Mouse (Mus musculus): ENCODE data around the gene Necab3.

Gene Necab3

DNA sequence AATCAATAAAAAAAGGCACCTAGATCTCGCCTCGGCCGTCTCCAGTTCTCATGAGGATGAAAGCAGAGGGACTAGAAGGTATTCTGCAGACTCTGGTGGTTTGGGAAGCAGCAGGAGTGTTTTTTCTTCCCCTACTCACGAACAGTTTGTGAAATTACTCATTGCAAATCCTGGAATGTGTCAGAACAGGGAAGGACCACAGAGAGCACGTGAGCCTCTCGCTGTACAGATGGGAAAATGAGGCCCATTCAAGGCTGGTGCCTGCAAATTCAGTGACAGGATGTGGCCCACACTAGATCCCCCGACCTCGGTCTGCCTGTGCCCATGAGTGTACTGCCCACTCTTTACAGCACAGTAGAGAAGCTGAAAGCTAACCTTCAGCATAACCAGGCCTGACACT, 13.3 kb upstream of the Necab3 start:
- DNase-seq (ENCODE audit: low read depth) = no peak

DNA sequence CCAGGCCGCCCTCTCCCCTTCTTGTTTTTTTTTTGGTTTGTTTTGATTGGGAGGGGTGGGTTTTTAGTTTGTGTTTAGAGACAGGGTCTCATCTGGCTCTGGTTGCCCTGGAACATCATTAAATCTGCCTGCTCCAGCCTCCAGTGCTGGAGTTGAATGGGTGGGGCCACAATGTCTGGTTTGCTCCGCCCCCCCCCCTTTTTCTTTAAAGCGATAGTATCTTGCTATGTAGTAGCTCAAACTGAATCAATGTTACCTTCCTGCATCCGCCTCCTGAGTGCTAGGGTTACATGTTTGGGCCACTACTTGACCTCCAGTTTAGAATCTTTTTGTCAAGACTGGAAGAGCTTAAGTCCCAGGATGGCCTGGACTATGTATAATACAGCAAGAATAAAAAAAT, 12.6 kb upstream of the Necab3 start:
- DNase-seq (ENCODE audit: low read depth) = peak; percentile 18

DNA sequence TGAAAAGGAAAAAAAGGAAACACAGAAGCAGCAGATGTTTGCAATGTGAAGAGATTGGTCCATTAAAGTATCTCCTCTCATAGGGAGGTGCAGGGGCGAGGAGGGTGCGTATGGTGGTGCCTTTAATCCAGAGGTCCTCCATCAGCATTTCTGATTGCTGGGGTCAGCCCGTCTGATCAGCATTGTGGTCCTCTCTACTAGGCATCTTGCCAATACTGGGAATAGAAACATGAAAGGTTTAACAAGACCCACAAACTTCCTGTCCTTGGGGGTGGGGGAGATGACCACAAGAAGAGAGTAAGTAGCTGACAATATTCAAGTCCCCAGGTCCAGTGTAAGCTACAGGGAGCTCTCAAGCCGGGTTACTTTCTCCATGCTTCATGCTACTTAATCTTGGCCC, 12.0 kb upstream of the Necab3 start:
- DNase-seq (ENCODE audit: low read depth) = peak; percentile 26

GRCm38 (mm10) chr2:154569836-154570286, 11.2 kb upstream of the Necab3 start, which contains the start of gene E2f1:
Gene E2f1, minus strand, starts transcription at chr2:154569892.
- DNase-seq (ENCODE audit: low read depth) = peak; percentile 95

- DNase-seq (ENCODE audit: low read depth) = peak; percentile 73
These were observed 10.5 kb upstream of the Necab3 start for GRCm38 (mm10) chr2:154569071-154569748.

GRCm38 (mm10) chr2:154568329-154569070, 9.8 kb upstream of the Necab3 start:
- no peak for DNase-seq (ENCODE audit: low read depth)

DNA sequence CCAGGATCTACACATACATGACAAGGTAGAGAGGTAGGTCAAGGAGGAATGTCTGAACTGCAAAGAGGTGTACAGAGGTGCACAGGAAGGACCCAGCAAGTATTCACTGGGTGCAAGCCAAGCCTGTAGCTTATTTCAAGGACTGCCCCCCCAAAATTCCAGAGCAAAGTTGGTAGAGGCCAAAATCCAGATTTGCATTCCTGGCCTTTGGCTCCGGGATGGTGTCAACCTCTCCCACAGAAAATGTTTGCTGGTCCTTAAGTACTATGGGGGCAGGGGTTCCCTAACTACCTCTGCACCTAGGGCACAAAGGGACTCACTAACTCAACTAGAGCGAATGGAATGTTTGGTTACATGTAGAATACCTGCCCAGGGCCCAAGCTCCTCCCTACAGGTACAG, 9.1 kb upstream of the Necab3 start:
- DNase-seq (ENCODE audit: low read depth) = no peak

- DNase-seq (ENCODE audit: low read depth) = no peak
These were observed 8.0 kb upstream of the Necab3 start for GRCm38 (mm10) chr2:154566641-154567040.

DNA sequence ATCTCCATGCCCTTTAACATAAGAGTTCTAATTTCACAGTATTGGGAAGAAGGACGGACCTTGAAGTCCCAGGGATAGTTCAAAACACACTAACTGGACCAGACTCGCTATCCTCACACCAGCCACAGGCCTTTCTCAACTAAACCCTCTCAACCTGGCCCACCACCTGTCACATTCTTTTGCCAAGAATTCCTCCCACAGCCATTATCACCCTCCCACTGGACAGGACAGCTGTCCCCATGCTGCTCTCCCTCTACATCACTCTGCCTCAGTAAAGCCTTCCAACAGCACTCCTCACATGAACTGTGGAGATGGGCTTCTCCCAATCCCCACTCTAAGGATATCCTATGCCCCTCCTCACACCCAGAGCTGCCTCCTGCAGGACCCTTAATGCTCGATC, 6.9 kb upstream of the Necab3 start:
- DNase-seq (ENCODE audit: low read depth) = no peak

DNA sequence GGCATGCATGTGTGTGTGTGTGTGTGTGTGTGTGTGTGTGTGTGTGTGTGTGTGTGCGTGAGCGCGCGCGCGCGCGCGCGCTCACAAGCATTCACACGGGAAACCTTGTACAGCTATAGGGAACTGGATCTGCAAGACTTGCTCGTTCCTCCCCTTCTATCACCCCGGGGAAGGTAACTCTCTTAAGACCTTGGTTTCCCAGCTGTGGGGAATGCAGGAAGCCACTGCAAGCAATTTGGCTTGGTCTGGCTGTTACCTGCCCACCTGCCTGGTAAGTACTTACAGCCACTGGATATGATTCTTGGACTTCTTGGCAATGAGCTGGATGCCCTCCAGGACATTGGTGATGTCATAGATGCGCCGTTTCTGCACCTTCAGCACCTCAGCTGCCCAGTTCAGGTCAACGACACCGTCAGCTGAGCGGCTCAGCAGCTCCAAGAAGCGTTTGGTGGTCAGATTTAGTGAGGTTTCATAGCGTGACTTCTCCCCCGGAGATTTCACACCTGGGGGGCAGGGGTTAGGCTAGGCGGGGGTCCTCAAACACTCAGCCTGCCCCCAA, 5.0 kb upstream of the Necab3 start:
- DNase-seq (ENCODE audit: low read depth) = no peak

- DNase-seq (ENCODE audit: low read depth) = no peak
These were observed 1.4 kb downstream of the Necab3 start for GRCm38 (mm10) chr2:154557184-154557832.

- DNase-seq (ENCODE audit: low read depth) = no peak
These were observed 3.5 kb downstream of the Necab3 start for GRCm38 (mm10) chr2:154555235-154555634.

DNA sequence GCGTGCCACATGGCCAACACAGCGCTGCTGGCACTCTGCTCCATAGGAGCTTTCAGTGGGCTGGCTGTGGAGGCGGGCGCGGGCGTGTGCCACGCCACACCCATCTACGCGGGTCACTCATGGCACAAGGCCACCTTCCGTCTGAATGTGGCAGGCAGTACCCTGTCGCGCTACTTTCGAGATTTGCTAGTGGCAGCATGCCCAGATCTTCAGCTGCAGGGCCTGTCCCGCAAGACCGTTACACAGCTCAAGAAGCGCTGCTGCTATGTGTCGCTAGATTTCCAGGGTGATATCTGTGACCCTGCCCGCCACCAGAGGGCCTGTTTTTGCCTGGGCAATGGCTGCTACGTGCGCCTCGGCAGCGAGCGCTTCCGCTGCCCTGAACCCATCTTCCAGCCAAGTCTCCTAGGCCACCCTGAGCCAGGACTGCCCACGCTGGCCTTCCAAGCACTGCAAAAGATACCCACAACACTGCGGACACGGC, 6.2 kb downstream of the Necab3 start:
- DNase-seq (ENCODE audit: low read depth) = peak; percentile 71

DNA sequence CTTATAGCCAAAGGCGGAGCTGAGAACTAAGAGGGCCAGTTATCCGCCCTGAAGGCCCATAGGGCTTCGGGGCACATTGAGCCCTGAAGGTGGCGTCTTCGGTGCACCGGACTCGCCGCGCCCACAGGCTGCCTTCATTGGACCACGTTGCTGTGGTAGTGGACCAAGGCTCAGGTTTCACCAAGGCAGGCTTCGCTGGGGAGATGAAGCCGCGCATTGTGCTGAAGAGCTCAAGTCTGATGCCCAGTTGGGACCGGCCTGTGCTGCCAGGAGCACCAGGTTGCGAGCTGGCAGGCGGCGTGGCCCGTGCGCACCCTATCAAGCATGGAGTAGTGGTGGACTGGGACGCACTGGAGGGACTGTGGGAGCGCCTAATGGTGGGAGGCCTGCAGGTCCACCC, 6.8 kb downstream of the Necab3 start:
- DNase-seq (ENCODE audit: low read depth) = no peak

DNA sequence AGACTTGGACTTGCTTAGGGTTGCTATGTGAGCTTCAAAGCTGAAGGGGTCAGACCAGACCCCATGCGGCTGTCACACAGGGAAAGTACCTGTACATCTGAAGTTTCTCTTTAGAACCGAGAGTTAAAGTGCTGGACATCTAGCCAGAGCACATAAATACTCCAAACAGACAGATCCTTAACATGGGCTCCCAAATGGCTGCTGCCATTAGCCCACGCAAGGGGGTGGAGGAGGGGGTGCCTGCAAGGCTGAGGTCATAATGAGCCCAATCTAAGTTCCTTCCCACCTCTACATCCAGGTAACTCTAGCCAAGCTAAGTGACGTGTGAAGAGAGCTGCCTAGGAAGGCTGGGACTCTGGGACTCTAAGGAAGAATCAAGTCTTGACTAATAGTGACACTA, 7.2 kb downstream of the Necab3 start, which contains the start of gene Actl10:
Gene Actl10, plus strand, starts transcription at position 301 of the 400 bp plus-strand sequence.
- DNase-seq (ENCODE audit: low read depth) = no peak

DNA sequence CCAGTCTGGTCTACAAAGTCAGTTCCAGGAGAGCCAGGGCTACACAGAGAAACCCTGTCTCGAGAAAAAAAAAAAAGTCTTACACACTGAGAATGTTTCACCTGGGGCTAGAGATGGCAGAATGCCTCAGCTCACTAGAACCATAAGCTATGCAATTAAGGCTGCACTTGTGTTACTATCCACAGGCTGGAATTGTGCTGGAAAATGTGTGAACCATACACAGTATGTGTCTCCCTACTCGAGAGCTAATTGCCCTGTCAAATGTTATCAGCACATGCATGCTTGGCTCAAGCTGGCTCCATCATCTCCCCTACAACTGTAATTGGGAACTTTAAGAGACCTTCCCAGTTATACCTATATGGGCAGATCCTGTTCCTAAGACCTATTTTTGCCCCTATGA, 7.8 kb downstream of the Necab3 start:
- DNase-seq (ENCODE audit: low read depth) = no peak

DNA sequence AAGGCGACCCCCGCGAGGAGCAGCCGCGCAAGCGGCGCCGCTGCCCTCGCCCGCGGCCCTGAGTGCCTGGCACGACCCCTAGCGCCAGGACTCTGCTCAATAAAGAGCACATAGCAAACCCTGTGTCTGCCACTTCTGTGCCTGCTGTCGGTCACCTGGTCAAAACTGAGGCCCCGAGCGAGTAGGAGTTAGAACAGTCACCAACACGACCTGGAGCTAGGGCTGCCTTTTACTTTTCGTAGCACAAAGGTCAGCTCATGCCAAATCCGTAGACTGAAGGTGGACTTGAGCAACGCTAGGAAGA, 8.9 kb downstream of the Necab3 start:
- DNase-seq (ENCODE audit: low read depth) = no peak

DNA sequence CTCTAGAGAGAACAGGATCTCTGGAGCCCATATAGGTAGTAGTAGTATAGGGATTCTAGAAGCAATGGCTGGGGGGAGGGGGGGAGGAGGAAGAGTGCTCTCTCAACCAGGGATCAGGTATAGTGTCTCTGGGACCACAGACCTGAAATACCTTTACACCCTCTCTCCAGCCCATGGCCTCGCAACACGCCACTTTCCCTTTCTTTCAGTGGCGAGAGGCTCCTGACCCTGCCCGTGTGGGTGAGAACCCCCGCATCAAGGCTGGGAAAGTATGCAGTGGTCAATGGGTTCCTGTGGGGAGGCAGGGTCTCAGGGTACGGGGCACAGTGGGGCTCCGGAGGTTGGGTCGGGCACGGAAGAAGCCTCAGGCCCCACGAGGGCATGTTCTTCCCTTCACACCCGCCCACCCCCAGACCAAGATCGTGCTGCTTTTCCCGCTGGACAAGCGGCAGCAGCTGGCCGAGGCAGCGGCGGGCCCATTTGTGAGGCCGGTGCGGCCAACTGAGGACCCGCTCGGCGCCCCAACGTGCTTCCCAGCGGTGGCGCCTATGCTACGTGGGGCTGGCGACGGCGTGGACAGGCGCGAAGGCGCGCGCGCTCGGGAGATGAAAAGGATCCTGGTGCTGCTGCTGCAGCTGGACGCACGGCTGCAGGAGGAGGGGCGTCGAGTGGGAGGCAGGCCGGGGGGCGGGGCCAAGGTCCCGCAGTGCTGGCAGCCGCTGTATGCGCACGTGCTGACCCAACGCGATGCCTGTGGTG, 9.4 kb downstream of the Necab3 start:
- DNase-seq (ENCODE audit: low read depth) = peak; percentile 47

DNA sequence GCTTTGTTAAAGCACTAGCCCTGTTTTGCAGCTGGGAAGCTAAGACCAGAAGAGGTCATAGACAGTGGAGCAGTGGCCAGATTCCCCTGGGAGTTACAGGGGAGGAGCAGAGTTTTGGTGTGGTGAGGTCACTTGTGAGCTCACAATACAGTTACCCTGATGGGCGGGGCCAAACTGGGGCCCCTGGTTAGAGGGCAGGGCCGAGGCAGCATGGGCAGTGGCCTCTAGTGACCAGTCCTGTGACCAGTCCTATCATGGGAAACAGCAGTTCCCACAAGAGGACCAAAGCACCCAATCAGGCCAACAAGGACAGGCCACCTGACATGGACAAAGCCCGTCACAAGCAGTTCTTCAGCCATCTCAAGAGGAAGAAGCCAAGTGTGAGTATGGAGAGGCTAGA, 10.0 kb downstream of the Necab3 start:
- DNase-seq (ENCODE audit: low read depth) = no peak

- no peak for DNase-seq (ENCODE audit: low read depth)
These were observed 12.0 kb downstream of the Necab3 start, which contains the start of gene 1700003F12Rik for GRCm38 (mm10) chr2:154546711-154547110. Gene 1700003F12Rik, plus strand, starts transcription at chr2:154547085.

DNA sequence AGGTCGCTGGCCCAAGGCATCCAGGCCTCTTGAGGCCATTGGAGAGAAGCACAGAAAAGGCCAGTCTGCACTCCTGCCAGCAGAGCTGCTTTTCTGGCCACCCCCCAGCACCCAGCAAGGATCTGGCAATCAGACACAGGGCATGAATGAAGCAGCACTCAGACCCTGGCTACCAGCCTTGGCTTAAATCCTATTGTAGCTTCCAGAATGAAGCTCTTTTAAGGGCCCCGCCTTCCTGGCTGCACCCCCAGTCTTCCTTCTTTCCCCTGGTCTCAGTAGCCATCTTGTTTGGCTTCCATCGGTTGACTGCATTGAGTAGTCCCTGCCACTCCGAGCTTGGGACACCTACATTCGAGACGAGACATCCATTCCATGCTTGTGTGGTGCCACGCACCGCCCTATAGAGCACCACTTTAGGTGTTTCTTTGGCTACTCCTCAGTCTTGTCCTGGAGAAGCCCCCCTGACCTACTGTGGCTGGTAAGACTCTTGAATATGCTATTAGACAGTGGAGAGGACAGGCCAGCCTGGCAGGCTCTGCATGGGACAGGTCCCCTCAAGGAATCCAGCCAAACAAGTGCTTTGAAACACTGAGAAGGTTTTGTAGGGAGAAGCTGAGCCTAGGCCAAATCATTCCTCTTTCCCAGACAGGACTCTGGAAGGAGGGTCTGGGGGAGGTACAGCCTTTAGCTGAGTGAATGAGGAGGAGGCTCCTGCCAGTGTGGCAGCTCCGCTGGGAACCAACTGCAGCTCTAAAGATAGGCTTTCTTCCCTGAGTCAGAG, 14.9 kb downstream of the Necab3 start:
- no peak for DNase-seq (ENCODE audit: low read depth)
